Mouse (Mus musculus): ENCODE measurements at regions not wholly inside any gene's neighbourhood (a gene's known extent, or its start where the extent isn't known, plus 50 kb on each side); places are given as distances from the start of the nearest gene placed in this dataset.

GRCm38 (mm10) chr1:155472112-155472955 lies 55.1 kb upstream of the Xpr1 start:
- no peak for DNase-seq (ENCODE audit: low read depth, low spot score)

- no peak for DNase-seq (ENCODE audit: low read depth, low spot score)
These were observed 55.9 kb upstream of the Xpr1 start for GRCm38 (mm10) chr1:155472956-155473646.

DNA sequence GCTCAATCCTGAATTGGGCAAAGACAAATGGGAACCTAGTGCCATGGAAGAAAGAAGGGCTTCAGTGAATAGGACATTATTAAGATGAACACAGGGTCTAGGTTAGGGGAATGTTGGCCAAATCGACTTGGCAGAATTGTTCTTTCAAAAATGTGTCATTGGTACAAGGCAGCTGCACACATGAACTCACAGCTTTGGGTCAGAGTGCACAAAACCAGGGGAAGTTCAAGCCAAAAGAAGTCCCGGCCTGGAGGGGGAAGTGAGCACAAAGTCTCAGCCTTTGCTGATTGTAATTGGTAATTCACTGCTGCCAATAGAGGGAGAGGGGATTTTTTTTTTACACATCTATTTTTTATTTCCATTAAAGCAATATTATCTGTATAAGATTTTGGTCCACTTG lies 57.8 kb upstream of the Xpr1 start:
- no peak for DNase-seq (ENCODE audit: low read depth, low spot score)

DNA sequence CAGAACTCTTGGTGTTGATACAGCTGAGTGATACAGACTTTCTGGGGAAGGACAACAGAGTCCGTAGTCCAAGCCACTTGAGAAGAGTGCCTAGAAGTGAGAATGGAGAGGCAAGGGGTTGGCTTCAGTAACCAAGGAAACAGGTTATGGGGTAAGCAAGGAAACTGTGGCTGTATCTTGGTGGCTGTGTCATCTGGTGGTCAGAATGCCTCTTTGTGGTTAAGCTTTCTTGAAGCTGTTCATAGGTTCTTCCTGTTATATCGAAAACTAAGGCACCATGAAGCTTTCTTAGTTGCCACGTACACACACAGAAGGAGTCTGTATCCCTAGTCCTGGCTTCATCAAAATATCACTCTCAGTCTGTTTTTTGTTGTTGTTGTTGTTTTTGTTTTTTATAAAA lies 59.0 kb upstream of the Xpr1 start:
- DNase-seq (ENCODE audit: low read depth, low spot score) = no peak

DNA sequence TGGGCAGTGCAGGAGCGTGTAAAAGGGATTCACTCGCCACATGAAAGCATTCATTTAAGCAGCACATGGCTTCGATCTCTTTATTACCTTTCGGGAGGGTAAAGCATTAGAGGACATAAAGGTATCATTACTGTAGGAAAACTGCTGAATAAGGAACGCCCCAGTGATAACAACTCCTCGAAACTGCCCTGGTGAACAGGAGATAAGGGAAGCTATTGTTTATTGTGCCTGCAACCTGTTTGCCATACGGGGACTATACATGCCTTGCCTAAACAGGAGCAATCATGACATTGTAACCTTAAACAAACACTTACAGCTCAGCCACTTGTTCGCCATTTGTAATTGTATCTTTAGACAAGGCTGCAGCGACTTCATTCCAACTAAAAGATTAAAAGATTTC lies 64.9 kb upstream of the Xpr1 start:
- DNase-seq (ENCODE audit: low read depth, low spot score) = peak; percentile 23

DNA sequence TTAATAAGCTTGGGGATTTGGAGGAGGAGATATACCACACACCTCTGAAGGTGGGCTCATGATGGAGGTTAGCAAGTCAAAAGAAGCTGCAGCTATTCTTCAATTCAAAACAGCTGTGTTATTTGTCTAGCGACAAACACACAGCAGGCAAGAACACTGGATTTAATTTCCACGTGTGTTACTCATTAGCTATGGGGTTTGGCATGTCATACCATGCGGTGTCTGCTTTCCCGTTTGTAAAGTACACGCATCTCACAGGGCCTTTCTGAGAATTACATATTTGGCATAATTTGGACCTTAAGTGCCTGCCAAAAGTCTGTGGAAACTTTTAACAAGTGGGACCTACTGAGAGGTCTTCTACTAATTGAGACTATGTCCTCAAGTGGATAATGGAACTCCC lies 65.5 kb upstream of the Xpr1 start:
- DNase-seq (ENCODE audit: low read depth, low spot score) = peak; percentile 21

- no peak for DNase-seq (ENCODE audit: low read depth, low spot score)
These were observed 66.5 kb upstream of the Xpr1 start for GRCm38 (mm10) chr1:155483693-155484092.

DNA sequence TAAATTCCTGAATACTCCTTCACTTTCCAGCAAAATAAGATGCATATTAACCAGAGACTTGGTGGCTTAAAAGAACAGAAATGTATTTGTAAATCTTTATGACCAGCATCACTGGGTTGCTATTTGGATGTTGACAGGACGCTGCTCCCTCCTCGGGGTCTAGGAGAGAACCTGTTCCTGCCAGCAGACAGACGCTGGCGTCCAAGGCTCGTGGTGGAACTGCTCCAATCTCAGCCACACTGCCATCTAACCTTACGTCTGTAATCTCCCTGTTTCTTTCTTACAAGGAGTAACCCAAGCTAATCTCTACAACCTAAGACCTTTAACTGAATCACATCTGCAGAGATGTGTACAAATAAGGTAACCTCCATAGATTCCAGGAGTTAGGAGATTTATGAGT lies 70.1 kb upstream of the Acbd6 start:
- DNase-seq (ENCODE audit: low read depth, low spot score) = no peak

DNA sequence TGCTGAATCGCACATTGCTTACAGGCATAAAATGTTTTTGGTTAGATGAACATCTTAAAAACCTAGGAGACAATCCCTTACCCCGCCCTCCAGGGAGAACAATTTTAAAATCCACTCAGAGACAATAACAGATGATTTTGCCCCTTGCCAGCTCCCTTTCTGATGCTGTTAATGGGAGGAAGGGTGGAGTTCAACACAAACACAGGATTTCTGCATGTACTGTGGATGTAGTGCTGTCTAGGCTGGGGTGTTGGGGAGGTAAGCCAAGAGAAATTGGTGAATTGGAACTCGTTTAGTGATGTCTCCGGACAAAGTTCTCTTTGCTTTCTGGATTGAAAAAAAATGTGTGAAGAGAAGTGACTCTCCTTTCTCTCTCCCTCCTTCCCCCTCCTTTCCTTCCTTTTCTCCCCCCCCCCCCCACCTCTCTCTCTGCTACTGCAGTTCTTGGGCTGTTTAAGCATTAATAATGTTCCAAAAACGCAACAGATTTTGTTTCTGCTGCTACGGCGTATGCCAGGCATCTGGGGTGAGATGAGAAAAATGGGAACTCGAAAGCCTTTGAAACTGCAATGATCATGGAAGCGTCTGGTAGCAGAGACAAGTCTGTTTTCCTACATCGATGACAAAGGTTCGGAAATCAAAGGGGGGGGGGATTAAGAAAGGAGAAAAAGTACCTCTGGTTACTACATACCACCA lies 68.8 kb upstream of the Acbd6 start:
- DNase-seq (ENCODE audit: low read depth, low spot score) = no peak

- DNase-seq (ENCODE audit: low read depth, low spot score) = no peak
These were observed 67.8 kb upstream of the Acbd6 start for GRCm38 (mm10) chr1:155490131-155490530.

- no peak for DNase-seq (ENCODE audit: low read depth, low spot score)
These were observed 66.5 kb upstream of the Acbd6 start for GRCm38 (mm10) chr1:155491205-155492026.

GRCm38 (mm10) chr1:155493333-155493732 lies 64.6 kb upstream of the Acbd6 start:
- no peak for DNase-seq (ENCODE audit: low read depth, low spot score)

DNA sequence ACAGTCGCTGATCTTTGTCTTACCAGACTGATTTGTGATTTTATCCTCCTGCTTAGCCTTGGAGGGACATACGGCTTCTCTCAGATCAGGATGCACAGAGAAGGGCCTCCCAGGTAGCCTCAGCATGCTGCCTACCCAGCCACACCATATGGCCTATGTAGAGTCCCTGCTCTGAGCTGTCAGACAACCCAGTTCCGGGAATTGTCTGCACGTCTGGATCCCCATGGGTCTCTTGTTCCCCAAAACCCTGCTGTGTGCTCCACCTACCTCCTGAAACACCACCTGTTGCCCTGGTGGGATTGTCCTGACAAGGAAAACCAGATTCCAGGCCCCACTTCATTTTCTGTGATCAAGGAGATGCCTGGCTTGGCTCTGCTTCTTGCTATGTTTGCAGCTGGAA lies 64.1 kb upstream of the Acbd6 start:
- no peak for DNase-seq (ENCODE audit: low read depth, low spot score)

DNA sequence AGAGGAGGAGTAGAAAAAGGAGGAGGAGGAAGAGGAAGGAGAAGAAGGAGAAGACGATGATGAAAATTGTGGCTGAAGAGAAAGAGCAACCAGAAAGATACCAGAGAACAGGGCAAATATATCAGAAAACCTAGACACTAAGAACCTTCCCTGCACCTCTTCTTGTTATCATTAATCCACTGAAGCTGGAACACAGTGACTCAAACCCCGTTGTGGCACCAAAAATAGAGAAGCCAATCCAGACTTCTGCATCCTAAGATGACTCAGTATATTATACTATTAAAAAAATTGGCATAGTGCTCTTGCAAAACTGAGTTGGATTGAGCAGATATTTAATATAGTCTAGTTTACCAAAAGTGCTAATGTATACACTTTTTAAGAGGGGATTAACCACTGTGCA lies 63.6 kb upstream of the Acbd6 start:
- DNase-seq (ENCODE audit: low read depth, low spot score) = no peak

GRCm38 (mm10) chr1:155499735-155500134 lies 58.2 kb upstream of the Acbd6 start:
- no peak for DNase-seq (ENCODE audit: low read depth, low spot score)

GRCm38 (mm10) chr1:155502867-155503266 lies 55.1 kb upstream of the Acbd6 start:
- no peak for DNase-seq (ENCODE audit: low read depth, low spot score)

- DNase-seq (ENCODE audit: low read depth, low spot score) = no peak
These were observed 53.2 kb upstream of the Acbd6 start for GRCm38 (mm10) chr1:155504581-155505328.

- DNase-seq (ENCODE audit: low read depth, low spot score) = no peak
These were observed 52.4 kb upstream of the Acbd6 start for GRCm38 (mm10) chr1:155505361-155506077.

Measured in forelimb bud, embryonic 11.5 days (tissue).